Mouse (Mus musculus): ENCODE measurements at regions not wholly inside any gene's neighbourhood (a gene's known extent, or its start where the extent isn't known, plus 50 kb on each side); places are given as distances from the start of the nearest gene placed in this dataset.

- H3K9me3 ChIP-seq = no peaks in the 10 kb centered on the region
- WGBS = 87% methylated on average over 21 of the region's 21 CpGs
- H3K27ac ChIP-seq = no peak overlapping the region
- no peak overlapping the region for H3K9ac ChIP-seq (replicated peaks)
- H3K4me2 ChIP-seq = no peak overlapping the region
- no peak overlapping the region for H3K4me3 ChIP-seq (replicated peaks)
- H3K27me3 ChIP-seq = no peaks in the 10 kb centered on the region
- no peaks in the 10 kb centered on the region for H3K4me1 ChIP-seq (replicated peaks)
- no peak for ATAC-seq (ENCODE audit: insufficient number of reproducible peaks, insufficient read depth, low FRiP score, low TSS enrichment, low read depth)
- H3K36me3 ChIP-seq = no peaks in the 10 kb centered on the region
These were observed 67.9 kb downstream of the Klf5 start for GRCm38 (mm10) chr14:99366281-99366987.

GRCm38 (mm10) chr14:99366996-99367555, 68.6 kb downstream of the Klf5 start:
- Histone ChIP-seq H3K9ac (replicated peaks) (no peak overlapping the region), H3K27me3 (no peaks in the 10 kb centered on the region), H3K4me2 (no peak overlapping the region), H3K4me1 (replicated peaks) (no peaks in the 10 kb centered on the region), H3K36me3 (no peaks in the 10 kb centered on the region), H3K9me3 (no peaks in the 10 kb centered on the region), H3K27ac (no peak overlapping the region), H3K4me3 (replicated peaks) (no peak overlapping the region)
- 80% methylated on average over 11 of the region's 11 CpGs for WGBS
- no peak for ATAC-seq (ENCODE audit: insufficient number of reproducible peaks, insufficient read depth, low FRiP score, low TSS enrichment, low read depth)

GRCm38 (mm10) chr14:99369366-99369765, 70.9 kb downstream of the Klf5 start:
- ATAC-seq (ENCODE audit: insufficient number of reproducible peaks, insufficient read depth, low FRiP score, low TSS enrichment, low read depth) = no peak

GRCm38 (mm10) chr14:99373682-99374081, 75.2 kb downstream of the Klf5 start:
- Histone ChIP-seq H3K27ac (no peak overlapping the region), H3K36me3 (no peaks in the 10 kb centered on the region), H3K4me1 (replicated peaks) (no peaks in the 10 kb centered on the region), H3K9me3 (no peaks in the 10 kb centered on the region), H3K4me2 (no peak overlapping the region), H3K4me3 (replicated peaks) (no peak overlapping the region), H3K9ac (replicated peaks) (no peak overlapping the region), H3K27me3 (no peaks in the 10 kb centered on the region)
- 83% methylated on average over 4 of the region's 4 CpGs for WGBS
- no peak for ATAC-seq (ENCODE audit: insufficient number of reproducible peaks, insufficient read depth, low FRiP score, low TSS enrichment, low read depth)

More at GRCm38 (mm10) chr14:99369366-99369765, 70.9 kb downstream of the Klf5 start:
- H3K36me3 ChIP-seq = no peaks in the 10 kb centered on the region
- no peaks in the 10 kb centered on the region for H3K9me3 ChIP-seq
- H3K4me2 ChIP-seq = no peak overlapping the region
- no peak overlapping the region for H3K27ac ChIP-seq
- 86% methylated on average over 5 of the region's 5 CpGs for WGBS
- no peak overlapping the region for H3K4me3 ChIP-seq (replicated peaks)
- no peak overlapping the region for H3K9ac ChIP-seq (replicated peaks)
- no peaks in the 10 kb centered on the region for H3K27me3 ChIP-seq
- H3K4me1 ChIP-seq (replicated peaks) = no peaks in the 10 kb centered on the region

- Histone ChIP-seq H3K4me1 (replicated peaks) (no peaks in the 10 kb centered on the region), H3K4me3 (replicated peaks) (no peak overlapping the region), H3K9me3 (no peaks in the 10 kb centered on the region), H3K27ac (no peak overlapping the region), H3K4me2 (no peak overlapping the region), H3K27me3 (no peaks in the 10 kb centered on the region), H3K9ac (replicated peaks) (no peak overlapping the region), H3K36me3 (no peaks in the 10 kb centered on the region)
- 57% methylated on average over 5 of the region's 5 CpGs for WGBS
- no peak for ATAC-seq (ENCODE audit: insufficient number of reproducible peaks, insufficient read depth, low FRiP score, low TSS enrichment, low read depth)
These were observed 76.6 kb downstream of the Klf5 start for GRCm38 (mm10) chr14:99375040-99375610.

- H3K27ac ChIP-seq = no peak overlapping the region
- no peaks in the 10 kb centered on the region for H3K27me3 ChIP-seq
- no peaks in the 10 kb centered on the region for H3K36me3 ChIP-seq
- H3K9me3 ChIP-seq = no peaks in the 10 kb centered on the region
- H3K4me3 ChIP-seq (replicated peaks) = no peak overlapping the region
- H3K4me1 ChIP-seq (replicated peaks) = no peaks in the 10 kb centered on the region
- no peak for ATAC-seq (ENCODE audit: insufficient number of reproducible peaks, insufficient read depth, low FRiP score, low TSS enrichment, low read depth)
- H3K9ac ChIP-seq (replicated peaks) = no peak overlapping the region
- WGBS = 65% methylated on average over 11 of the region's 11 CpGs
- no peak overlapping the region for H3K4me2 ChIP-seq
These were observed 78.4 kb downstream of the Klf5 start for GRCm38 (mm10) chr14:99376652-99377502.

- no peaks in the 10 kb centered on the region for H3K4me1 ChIP-seq (replicated peaks)
- no peaks in the 10 kb centered on the region for H3K27me3 ChIP-seq
- H3K9ac ChIP-seq (replicated peaks) = no peak overlapping the region
- no peak overlapping the region for H3K4me3 ChIP-seq (replicated peaks)
- ATAC-seq (ENCODE audit: insufficient number of reproducible peaks, insufficient read depth, low FRiP score, low TSS enrichment, low read depth) = no peak
- H3K4me2 ChIP-seq = no peak overlapping the region
- H3K9me3 ChIP-seq = no peaks in the 10 kb centered on the region
- 89% methylated on average over 10 of the region's 10 CpGs for WGBS
- no peaks in the 10 kb centered on the region for H3K36me3 ChIP-seq
- H3K27ac ChIP-seq = no peak overlapping the region
These were observed 82.9 kb downstream of the Klf5 start for GRCm38 (mm10) chr14:99381262-99382017.

GRCm38 (mm10) chr14:99382051-99382450, 83.6 kb downstream of the Klf5 start:
- no peaks in the 10 kb centered on the region for H3K4me1 ChIP-seq (replicated peaks)
- no peaks in the 10 kb centered on the region for H3K36me3 ChIP-seq
- no peak overlapping the region for H3K27ac ChIP-seq
- no peaks in the 10 kb centered on the region for H3K27me3 ChIP-seq
- ATAC-seq (ENCODE audit: insufficient number of reproducible peaks, insufficient read depth, low FRiP score, low TSS enrichment, low read depth) = no peak
- H3K4me2 ChIP-seq = no peak overlapping the region
- H3K9ac ChIP-seq (replicated peaks) = no peak overlapping the region
- 82% methylated on average over 5 of the region's 5 CpGs for WGBS
- no peaks in the 10 kb centered on the region for H3K9me3 ChIP-seq
- H3K4me3 ChIP-seq (replicated peaks) = no peak overlapping the region

- 95% methylated on average over 6 of the region's 6 CpGs for WGBS
- no peak for ATAC-seq (ENCODE audit: insufficient number of reproducible peaks, insufficient read depth, low FRiP score, low TSS enrichment, low read depth)
- Histone ChIP-seq H3K27me3 (no peaks in the 10 kb centered on the region), H3K36me3 (no peaks in the 10 kb centered on the region), H3K27ac (no peak overlapping the region), H3K9ac (replicated peaks) (no peak overlapping the region), H3K4me2 (no peak overlapping the region), H3K9me3 (no peaks in the 10 kb centered on the region), H3K4me3 (replicated peaks) (no peak overlapping the region), H3K4me1 (replicated peaks) (no peaks in the 10 kb centered on the region)
These were observed 84.7 kb downstream of the Klf5 start for GRCm38 (mm10) chr14:99383170-99383569.

- Histone ChIP-seq H3K27me3 (no peaks in the 10 kb centered on the region), H3K4me2 (no peak overlapping the region), H3K27ac (no peak overlapping the region), H3K36me3 (no peaks in the 10 kb centered on the region), H3K4me3 (replicated peaks) (no peak overlapping the region), H3K4me1 (replicated peaks) (no peaks in the 10 kb centered on the region), H3K9me3 (no peaks in the 10 kb centered on the region), H3K9ac (replicated peaks) (no peak overlapping the region)
- WGBS = 89% methylated on average over 6 of the region's 6 CpGs
- ATAC-seq (ENCODE audit: insufficient number of reproducible peaks, insufficient read depth, low FRiP score, low TSS enrichment, low read depth) = no peak
These were observed 89.1 kb downstream of the Klf5 start for GRCm38 (mm10) chr14:99387581-99387980.

- Histone ChIP-seq H3K27ac (no peak overlapping the region), H3K27me3 (no peaks in the 10 kb centered on the region), H3K9me3 (no peaks in the 10 kb centered on the region), H3K9ac (replicated peaks) (no peak overlapping the region), H3K4me1 (replicated peaks) (no peaks in the 10 kb centered on the region), H3K4me3 (replicated peaks) (no peak overlapping the region), H3K36me3 (no peaks in the 10 kb centered on the region), H3K4me2 (no peak overlapping the region)
- ATAC-seq (ENCODE audit: insufficient number of reproducible peaks, insufficient read depth, low FRiP score, low TSS enrichment, low read depth) = no peak
- 56% methylated on average over 5 of the region's 5 CpGs for WGBS
These were observed 90.8 kb downstream of the Klf5 start for GRCm38 (mm10) chr14:99389306-99389705.
